Mouse (Mus musculus): Measurements from ENCODE around the gene Adamts17. TPM values are rescaled to one million over a fixed set of nuclear protein-coding genes. Genes with fewer than 3 reads are reported as not detected.

The Adamts17 gene
- polyA plus RNA-seq, 1 experiment from 2014 or later, result 1.6 TPM

GRCm38 (mm10) chr7:67149707-67150106, 310.2 kb downstream of the Adamts17 start:
- ATAC-seq, result no peak
- no peak overlapping the region for H3K9ac ChIP-seq (ENCODE audit: low read depth, low read length)
- TF ChIP-seq CTCF (IDR thresholded peaks at IDR 0.05; ENCODE audit: low read depth), result no peak
- H3K9me3 ChIP-seq (ENCODE audit: control insufficient read depth), result no peaks in the 10 kb centered on the region
- H3K4me2 ChIP-seq (replicated peaks; ENCODE audit: low read depth), result no peak overlapping the region
- no peaks in the 10 kb centered on the region for H3K36me3 ChIP-seq (ENCODE audit: control insufficient read depth, insufficient read depth)
- no peaks in the 10 kb centered on the region for H3K4me1 ChIP-seq (replicated peaks; ENCODE audit: control insufficient read depth, insufficient read depth, low read length)
- H3K4me3 ChIP-seq (ENCODE audit: low read depth, low read length), result no peak overlapping the region
- 76% methylated on average over 16 of the region's 16 CpGs for WGBS
- H3K27ac ChIP-seq (ENCODE audit: low read depth, low read length), result no peak overlapping the region
- no peaks in the 10 kb centered on the region for H3K27me3 ChIP-seq (replicated peaks; ENCODE audit: control insufficient read depth, insufficient read depth, low read length)

- no peaks in the 10 kb centered on the region for H3K36me3 ChIP-seq (ENCODE audit: control insufficient read depth, insufficient read depth)
- WGBS, result 31% methylated on average over 3 of the region's 3 CpGs
- no peak overlapping the region for H3K4me2 ChIP-seq (replicated peaks; ENCODE audit: low read depth)
- no peak for TF ChIP-seq CTCF (IDR thresholded peaks at IDR 0.05; ENCODE audit: low read depth)
- no peak overlapping the region for H3K9ac ChIP-seq (ENCODE audit: low read depth, low read length)
- no peaks in the 10 kb centered on the region for H3K27me3 ChIP-seq (replicated peaks; ENCODE audit: control insufficient read depth, insufficient read depth, low read length)
- no peaks in the 10 kb centered on the region for H3K9me3 ChIP-seq (ENCODE audit: control insufficient read depth)
- no peaks in the 10 kb centered on the region for H3K4me1 ChIP-seq (replicated peaks; ENCODE audit: control insufficient read depth, insufficient read depth, low read length)
- H3K4me3 ChIP-seq (ENCODE audit: low read depth, low read length), result no peak overlapping the region
- ATAC-seq, result no peak
- no peak overlapping the region for H3K27ac ChIP-seq (ENCODE audit: low read depth, low read length)
These were observed 313.1 kb downstream of the Adamts17 start for GRCm38 (mm10) chr7:67152626-67153025.

- Histone ChIP-seq H3K4me2 (replicated peaks; ENCODE audit: low read depth) (no peak overlapping the region), H3K4me3 (ENCODE audit: low read depth, low read length) (no peak overlapping the region), H3K27ac (ENCODE audit: low read depth, low read length) (no peak overlapping the region), H3K27me3 (replicated peaks; ENCODE audit: control insufficient read depth, insufficient read depth, low read length) (no peaks in the 10 kb centered on the region), H3K36me3 (ENCODE audit: control insufficient read depth, insufficient read depth) (no peaks in the 10 kb centered on the region), H3K9ac (ENCODE audit: low read depth, low read length) (no peak overlapping the region), H3K4me1 (replicated peaks; ENCODE audit: control insufficient read depth, insufficient read depth, low read length) (no peaks in the 10 kb centered on the region), H3K9me3 (ENCODE audit: control insufficient read depth) (no peaks in the 10 kb centered on the region)
- TF ChIP-seq CTCF (IDR thresholded peaks at IDR 0.05; ENCODE audit: low read depth), result no peak
- WGBS, result 94% methylated on average over 8 of the region's 8 CpGs
- ATAC-seq, result no peak
These were observed 322.6 kb downstream of the Adamts17 start for GRCm38 (mm10) chr7:67162135-67162534.

GRCm38 (mm10) chr7:67168288-67168687, 328.8 kb downstream of the Adamts17 start:
- TF ChIP-seq CTCF (IDR thresholded peaks at IDR 0.05; ENCODE audit: low read depth), result no peak
- Histone ChIP-seq H3K27ac (ENCODE audit: low read depth, low read length) (no peak overlapping the region), H3K9me3 (ENCODE audit: control insufficient read depth) (no peaks in the 10 kb centered on the region), H3K4me3 (ENCODE audit: low read depth, low read length) (no peak overlapping the region), H3K36me3 (ENCODE audit: control insufficient read depth, insufficient read depth) (no peaks in the 10 kb centered on the region), H3K9ac (ENCODE audit: low read depth, low read length) (no peak overlapping the region), H3K27me3 (replicated peaks; ENCODE audit: control insufficient read depth, insufficient read depth, low read length) (no peaks in the 10 kb centered on the region), H3K4me2 (replicated peaks; ENCODE audit: low read depth) (peak overlapping the region; percentile 13; the same call in 1 of the 2 replicates), H3K4me1 (replicated peaks; ENCODE audit: control insufficient read depth, insufficient read depth, low read length) (peaks cover 10% of the 10 kb centered on the region; the same call in 1 of the 2 replicates)
- WGBS, result 39% methylated on average over 9 of the region's 9 CpGs
- ATAC-seq, result peak; percentile 74

- H3K4me3 ChIP-seq (ENCODE audit: low read depth, low read length), result no peak overlapping the region
- TF ChIP-seq CTCF (IDR thresholded peaks at IDR 0.05; ENCODE audit: low read depth), result no peak
- H3K4me2 ChIP-seq (replicated peaks; ENCODE audit: low read depth), result peak overlapping the region; percentile 13; the same call in 1 of the 2 replicates
- H3K4me1 ChIP-seq (replicated peaks; ENCODE audit: control insufficient read depth, insufficient read depth, low read length), result peaks cover 10% of the 10 kb centered on the region; the same call in 1 of the 2 replicates
- no peak overlapping the region for H3K9ac ChIP-seq (ENCODE audit: low read depth, low read length)
- 27% methylated on average over 9 of the region's 9 CpGs for WGBS
- no peaks in the 10 kb centered on the region for H3K36me3 ChIP-seq (ENCODE audit: control insufficient read depth, insufficient read depth)
- H3K27ac ChIP-seq (ENCODE audit: low read depth, low read length), result no peak overlapping the region
- peak; percentile 90 for ATAC-seq
- no peaks in the 10 kb centered on the region for H3K27me3 ChIP-seq (replicated peaks; ENCODE audit: control insufficient read depth, insufficient read depth, low read length)
- H3K9me3 ChIP-seq (ENCODE audit: control insufficient read depth), result no peaks in the 10 kb centered on the region
These were observed 329.4 kb downstream of the Adamts17 start for GRCm38 (mm10) chr7:67168763-67169569.

- no peak for TF ChIP-seq CTCF (IDR thresholded peaks at IDR 0.05; ENCODE audit: low read depth)
- WGBS, result 90% methylated on average over 2 of the region's 2 CpGs
- no peak overlapping the region for H3K9ac ChIP-seq (ENCODE audit: low read depth, low read length)
These were observed 334.1 kb downstream of the Adamts17 start for GRCm38 (mm10) chr7:67173522-67174195.

More at GRCm38 (mm10) chr7:67173522-67174195, 334.1 kb downstream of the Adamts17 start:
- Histone ChIP-seq H3K27me3 (replicated peaks; ENCODE audit: control insufficient read depth, insufficient read depth, low read length) (no peaks in the 10 kb centered on the region), H3K4me2 (replicated peaks; ENCODE audit: low read depth) (no peak overlapping the region), H3K4me1 (replicated peaks; ENCODE audit: control insufficient read depth, insufficient read depth, low read length) (0 out of 2 replicates have a peak, but pooled peaks cover under 1% of the 10 kb centered on the region), H3K36me3 (ENCODE audit: control insufficient read depth, insufficient read depth) (no peaks in the 10 kb centered on the region), H3K4me3 (ENCODE audit: low read depth, low read length) (no peak overlapping the region), H3K27ac (ENCODE audit: low read depth, low read length) (no peak overlapping the region), H3K9me3 (ENCODE audit: control insufficient read depth) (no peaks in the 10 kb centered on the region)
- no peak for ATAC-seq
